Mouse (Mus musculus): Measurements from ENCODE around the gene Gatad2b.
"Not testable (repeated sequence)": the region's sequence is repeated elsewhere in the genome, so short reads cannot be mapped to it uniquely, and the experiment has no call there.

The Gatad2b gene

DNA sequence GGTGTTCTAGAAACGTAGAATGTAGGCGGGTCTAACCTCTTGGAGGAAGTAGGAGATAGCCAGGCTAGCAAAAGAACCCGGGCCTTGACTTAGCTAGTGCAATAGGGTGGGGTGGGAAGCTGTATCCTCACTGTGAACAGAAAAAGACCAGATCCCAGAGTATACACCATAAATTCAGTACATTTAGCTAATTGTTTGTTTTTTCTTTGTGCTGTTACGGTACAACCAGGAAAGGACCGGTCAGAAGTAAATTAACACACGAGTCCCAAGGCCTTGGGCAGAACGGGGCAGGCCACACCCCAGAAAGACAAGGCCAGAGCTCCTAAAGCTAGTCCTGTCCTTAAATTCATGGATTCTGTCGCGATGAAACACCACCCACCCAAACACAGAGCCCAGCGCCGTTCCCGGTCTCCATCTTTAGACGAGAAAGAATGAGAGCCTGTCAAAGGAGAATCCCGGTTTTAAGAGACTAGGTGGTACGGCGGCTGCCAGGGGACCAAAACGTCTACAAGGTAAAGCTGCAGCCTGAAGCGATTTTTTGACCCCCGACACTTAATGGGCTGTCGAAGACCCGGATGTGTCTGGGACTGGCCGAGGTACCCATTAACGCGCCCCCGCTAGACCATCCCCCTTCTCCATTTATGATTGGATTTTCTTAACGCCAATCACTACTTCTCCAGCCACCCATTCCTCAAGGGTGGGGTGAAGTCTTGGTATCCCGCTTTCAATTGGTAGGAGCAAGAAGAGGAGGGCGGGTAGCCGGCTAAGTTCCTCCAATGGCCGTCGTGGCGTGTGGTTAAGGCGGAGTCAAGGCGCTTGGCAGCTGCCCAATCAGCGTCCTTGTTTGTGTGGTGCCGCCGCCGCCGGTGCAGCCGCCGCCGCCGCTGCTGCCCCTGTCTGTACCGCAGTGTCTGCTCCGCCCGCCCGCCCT, at the start of gene Gatad2b:
Gatad2b (plus strand) TSS at position 834 of the 931 bp plus-strand sequence.
- peak; percentile 93 to 97 for DNase-seq (ENCODE audit: low spot score in 2 of 2)

DNA sequence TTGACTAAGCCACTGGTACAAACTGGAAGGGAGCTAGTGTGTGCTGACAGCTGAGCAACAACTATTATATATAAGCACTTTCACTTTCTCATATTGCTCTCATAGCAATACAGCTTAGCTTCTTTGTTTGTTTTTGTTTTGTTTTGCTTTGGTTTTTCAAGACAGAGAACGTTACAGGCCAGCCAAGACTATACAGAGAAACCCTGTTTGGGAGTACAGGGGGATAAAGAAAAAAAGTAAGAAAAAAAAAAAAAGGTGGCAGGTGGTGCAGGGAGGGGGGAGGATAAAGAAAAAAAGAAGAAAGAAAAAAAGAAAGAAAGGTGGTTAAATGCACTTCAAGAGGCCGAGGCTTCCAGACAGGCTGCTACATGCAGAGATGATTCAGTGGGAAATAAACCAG, 47.6 kb upstream of the Gatad2b start:
- DNase-seq (ENCODE audit: low spot score in 2 of 2) = no peak

- DNase-seq (ENCODE audit: low spot score in 2 of 2) = no peak
Measured at GRCm38 (mm10) chr3:90247630-90247959, 45.4 kb upstream of the Gatad2b start.

DNA sequence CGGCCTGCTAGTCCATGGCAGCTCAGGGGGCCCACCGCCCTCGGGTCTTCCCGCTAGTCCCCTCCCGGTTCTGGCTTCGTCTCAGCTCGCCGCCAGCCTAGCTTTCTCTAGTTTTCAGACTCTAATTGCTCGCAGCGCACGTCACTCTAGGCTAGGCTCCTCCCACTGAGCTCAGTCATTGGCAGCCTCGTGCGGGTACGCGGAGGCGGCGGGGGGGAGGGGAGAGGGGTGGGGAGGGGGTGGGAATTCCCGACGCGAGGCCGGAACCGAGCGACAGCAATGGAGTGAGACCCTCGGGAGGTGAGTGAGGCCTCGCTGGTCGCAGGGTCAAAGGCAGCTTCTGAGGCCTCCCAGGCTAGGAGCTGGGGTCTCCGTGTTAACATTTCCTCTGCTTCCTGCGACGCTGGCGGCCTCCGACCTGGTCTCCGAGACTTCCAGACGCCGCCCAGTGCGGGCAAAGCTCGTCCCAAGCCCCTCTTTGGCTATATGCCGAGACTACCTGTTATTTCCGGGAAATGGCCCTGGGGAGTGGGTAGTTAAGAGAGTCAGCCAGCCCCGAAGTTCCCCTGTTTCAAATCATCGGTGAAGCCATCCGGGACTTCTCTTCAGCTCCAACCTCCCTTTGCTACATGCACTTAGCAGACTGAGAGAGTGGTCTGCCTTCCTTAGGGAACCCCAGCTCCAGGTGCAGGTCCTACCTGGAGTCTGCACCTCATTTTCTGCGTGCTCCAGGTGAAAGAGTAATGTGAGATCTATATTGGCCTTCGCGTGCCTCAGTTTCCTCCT, 44.8 kb upstream of the Gatad2b start, which contains the start of gene Slc39a1:
Slc39a1 (plus strand) TSS at position 213 of the 786 bp plus-strand sequence.
- peak; percentile 73 to 89 for DNase-seq (ENCODE audit: low spot score in 2 of 2)

GRCm38 (mm10) chr3:90248746-90249100, 44.3 kb upstream of the Gatad2b start:
- peak; percentile 26 to 44 for DNase-seq (ENCODE audit: low spot score in 2 of 2)

DNA sequence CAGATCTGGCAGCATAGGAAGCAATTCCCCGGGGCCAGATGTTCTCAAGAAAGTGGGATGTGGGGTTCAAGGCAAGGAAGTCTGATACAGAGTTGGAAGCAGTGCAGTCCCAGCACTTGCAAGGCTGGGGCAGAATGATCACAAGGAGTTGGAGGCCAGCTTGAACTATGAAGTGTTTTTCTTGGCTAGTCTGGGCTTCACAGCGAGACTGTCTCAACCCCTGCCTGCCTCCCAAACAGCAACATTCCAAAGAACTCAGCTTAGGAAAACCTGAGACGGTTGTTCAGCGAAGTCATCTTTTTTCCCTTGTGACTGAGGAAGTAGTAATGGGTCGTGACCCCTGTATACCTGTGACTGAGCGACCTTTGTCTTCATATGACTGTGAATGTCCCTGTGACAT, 42.2 kb upstream of the Gatad2b start:
- no peak for DNase-seq (ENCODE audit: low spot score in 2 of 2)

DNA sequence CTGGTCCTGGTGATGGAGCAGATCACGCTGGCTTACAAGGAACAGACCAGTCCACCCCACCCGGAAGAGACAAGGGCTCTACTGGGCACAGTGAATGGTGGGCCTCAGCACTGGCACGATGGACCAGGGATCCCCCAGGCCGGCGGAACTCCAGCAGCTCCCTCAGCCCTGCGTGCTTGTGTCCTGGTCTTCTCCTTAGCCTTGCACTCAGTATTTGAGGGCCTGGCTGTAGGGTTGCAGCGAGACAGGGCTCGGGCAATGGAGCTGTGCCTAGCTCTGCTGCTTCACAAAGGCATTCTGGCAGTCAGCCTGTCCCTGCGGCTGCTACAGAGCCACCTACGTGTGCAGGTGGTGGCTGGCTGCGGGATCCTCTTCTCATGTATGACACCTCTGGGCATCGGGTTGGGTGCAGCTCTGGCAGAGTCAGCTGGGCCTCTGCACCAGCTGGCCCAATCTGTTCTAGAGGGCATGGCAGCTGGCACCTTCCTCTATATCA, 41.2 kb upstream of the Gatad2b start:
- DNase-seq (ENCODE audit: low spot score in 2 of 2) = not testable (repeated sequence)

GRCm38 (mm10) chr3:90252659-90253058, 40.3 kb upstream of the Gatad2b start:
- DNase-seq (ENCODE audit: low spot score in 2 of 2) = not testable (repeated sequence)

GRCm38 (mm10) chr3:90253174-90253573, 39.8 kb upstream of the Gatad2b start:
- not testable (repeated sequence) for DNase-seq (ENCODE audit: low spot score in 2 of 2)

GRCm38 (mm10) chr3:90253653-90254418, 39.1 kb upstream of the Gatad2b start, which contains the start of gene Crtc2:
Gene Crtc2 (plus strand): TSS chr3:90254163.
- peak; percentile 82 to 95 for DNase-seq (ENCODE audit: low spot score in 2 of 2)

DNA sequence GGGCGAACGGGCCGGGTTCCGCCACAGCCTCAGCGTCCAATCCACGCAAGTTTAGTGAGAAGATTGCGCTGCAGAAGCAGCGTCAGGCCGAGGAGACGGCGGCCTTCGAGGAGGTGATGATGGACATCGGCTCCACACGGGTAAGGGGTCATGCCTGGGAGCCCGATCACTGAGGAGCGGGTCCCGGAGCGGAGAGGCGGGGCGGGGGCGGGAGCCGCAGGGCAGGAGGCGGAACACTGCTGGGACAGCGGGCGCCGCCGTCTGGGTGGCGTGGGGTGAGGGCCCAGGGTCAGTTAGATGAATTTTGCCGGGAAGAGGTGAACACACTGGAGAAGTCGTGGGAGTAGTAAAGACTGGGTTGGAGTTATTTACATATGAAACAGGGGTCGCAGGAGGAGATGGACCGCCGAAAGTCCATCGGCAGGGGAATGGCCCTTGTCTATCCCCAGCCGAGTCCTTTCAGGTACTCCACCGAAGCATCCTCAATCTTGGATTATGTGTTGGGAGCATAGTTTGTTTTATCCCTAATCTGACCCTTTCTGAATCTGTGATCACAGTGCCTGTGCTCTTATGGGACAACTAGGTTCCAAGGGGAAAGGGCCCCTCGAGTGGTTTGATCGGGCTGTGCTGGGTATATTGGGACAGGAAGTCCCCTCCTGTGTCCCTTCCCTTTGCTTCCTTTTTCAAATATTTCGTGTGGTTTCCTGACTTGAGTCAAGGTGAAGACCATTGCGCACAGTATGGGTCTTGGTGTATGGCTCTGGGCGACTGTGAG, 38.4 kb upstream of the Gatad2b start:
- DNase-seq (ENCODE audit: low spot score in 2 of 2) = no peak

DNA sequence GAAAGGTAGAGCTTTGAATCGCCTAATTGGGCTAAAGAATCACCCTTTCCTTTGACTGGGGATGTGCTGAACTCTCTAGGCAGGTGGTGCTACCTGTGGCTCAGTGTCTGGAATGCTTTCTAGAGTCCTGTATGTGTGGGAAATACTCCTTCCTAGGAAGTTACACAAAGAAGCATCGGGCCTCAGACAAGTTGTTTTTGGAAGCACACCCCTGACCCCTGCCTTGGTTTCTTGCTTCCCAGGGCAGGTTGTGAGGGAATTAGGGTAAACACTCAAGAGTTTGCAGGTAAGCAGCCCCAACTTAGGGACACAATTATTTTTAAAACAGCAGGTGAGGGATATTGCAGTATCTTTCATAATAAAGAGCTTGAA, 37.8 kb upstream of the Gatad2b start:
- DNase-seq (ENCODE audit: low spot score in 2 of 2) = no peak

GRCm38 (mm10) chr3:90255784-90256353, 37.1 kb upstream of the Gatad2b start:
- no peak for DNase-seq (ENCODE audit: low spot score in 2 of 2)

GRCm38 (mm10) chr3:90256731-90257530, 36.0 kb upstream of the Gatad2b start:
- no peak for DNase-seq (ENCODE audit: low spot score in 2 of 2)

DNA sequence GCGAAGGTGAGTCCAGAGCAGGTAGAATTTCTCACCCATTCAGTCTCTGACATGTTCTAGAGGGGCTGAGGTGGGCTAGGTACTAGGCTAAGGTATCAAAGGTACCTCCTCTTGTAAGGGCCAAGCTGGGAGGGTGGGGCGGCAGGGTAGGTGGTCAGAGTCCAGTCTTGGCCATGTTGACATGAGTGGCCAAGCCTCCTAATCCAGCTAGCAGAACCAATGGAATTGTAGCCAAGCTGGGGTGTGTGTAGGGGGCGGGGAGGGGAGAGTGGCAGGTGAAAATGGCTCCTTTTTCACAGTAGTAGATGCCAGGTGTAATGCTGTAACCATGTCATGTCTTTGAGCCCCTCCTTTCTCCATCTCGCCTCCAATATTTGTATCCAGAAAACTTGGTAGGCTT, 34.5 kb upstream of the Gatad2b start:
- no peak for DNase-seq (ENCODE audit: low spot score in 2 of 2)

GRCm38 (mm10) chr3:90263121-90263771, 29.7 kb upstream of the Gatad2b start:
- no peak for DNase-seq (ENCODE audit: low spot score in 2 of 2)

- peak in 1 of 2 experiments; percentile 16 for DNase-seq (ENCODE audit: low spot score in 2 of 2)
Measured at GRCm38 (mm10) chr3:90264687-90265033, 28.3 kb upstream of the Gatad2b start.

- DNase-seq (ENCODE audit: low spot score in 2 of 2) = peak; percentile 95
Measured at GRCm38 (mm10) chr3:90265034-90265931, 27.7 kb upstream of the Gatad2b start, which contains the start of gene Dennd4b. Gene Dennd4b (plus strand): TSS chr3:90265185.

All from spleen, postnatal 10 days (tissue).